Mouse (Mus musculus): ENCODE measurements around the gene Rhobtb1. TPM values are rescaled to one million over a fixed set of nuclear protein-coding genes. Genes with fewer than 3 reads are reported as not detected.

Rhobtb1 gene
- polyA plus RNA-seq, 1 experiment from 2014 or later: 17.5 TPM

DNA sequence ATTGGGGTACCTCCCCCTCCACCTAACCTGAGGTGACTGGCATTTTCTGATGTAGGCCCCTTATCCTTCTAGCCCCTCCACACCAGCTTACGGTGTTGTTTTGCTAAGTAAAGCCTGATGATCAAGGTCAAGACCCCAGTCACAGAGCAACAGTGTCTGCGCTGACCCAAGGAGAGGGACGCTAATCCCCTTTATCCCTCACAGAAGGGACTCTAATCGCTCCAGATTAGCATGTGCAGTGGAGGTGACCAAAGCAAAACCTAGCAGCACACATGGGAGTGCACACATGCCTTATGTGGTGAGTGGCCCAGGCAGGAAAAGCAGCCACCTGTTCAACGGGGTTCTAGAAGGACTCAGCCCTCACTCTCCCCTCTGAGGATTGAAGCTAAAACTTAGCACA lies 123.0 kb downstream of the Rhobtb1 start:
- Histone ChIP-seq H3K4me3 (ENCODE audit: low read depth, low read length) (no peak overlapping the region), H3K4me1 (ENCODE audit: control insufficient read depth, insufficient read depth, low read length) (no peaks in the 10 kb centered on the region), H3K27me3 (ENCODE audit: control insufficient read depth, insufficient read depth, low read length) (no peaks in the 10 kb centered on the region), H3K27ac (replicated peaks; ENCODE audit: low read depth, low read length) (no peak overlapping the region), H3K9ac (replicated peaks; ENCODE audit: low read length) (no peak overlapping the region), H3K36me3 (replicated peaks; ENCODE audit: control insufficient read depth, insufficient read depth, low read depth, low read length) (peaks cover 4% of the 10 kb centered on the region), H3K9me3 (replicated peaks; ENCODE audit: control insufficient read depth, low read length) (no peaks in the 10 kb centered on the region), H3K4me2 (ENCODE audit: low read depth, low read length) (no peak overlapping the region)
- ATAC-seq (replicated peaks; ENCODE audit: insufficient number of reproducible peaks, low FRiP score, low TSS enrichment, low read depth) (0 out of 2 replicates have a peak, but pooled peaks have one; percentile 39), DNase-seq (ENCODE audit: low spot score) (no peak)
- WGBS: 33% methylated on average over 5 of the region's 5 CpGs

DNA sequence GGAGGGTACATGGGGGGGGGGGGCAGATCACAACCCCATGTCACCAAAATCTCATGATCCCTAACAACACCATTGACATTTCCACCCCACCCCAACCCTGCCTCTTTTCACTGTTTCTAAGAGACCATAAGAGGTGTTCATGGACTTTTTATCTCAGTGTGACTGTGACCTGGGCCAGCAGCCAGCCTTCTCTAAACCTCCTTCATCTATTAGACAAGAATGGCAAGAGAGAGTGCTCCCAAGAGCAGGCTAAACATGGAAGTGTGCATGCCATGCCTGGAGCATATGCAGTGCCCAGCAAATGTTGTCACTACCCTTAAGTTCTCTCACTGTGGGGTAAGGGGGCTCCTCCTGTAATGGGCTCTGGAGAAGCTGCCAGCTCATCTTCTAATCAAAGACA lies 123.5 kb downstream of the Rhobtb1 start:
- Histone ChIP-seq H3K4me3 (ENCODE audit: low read depth, low read length) (no peak overlapping the region), H3K36me3 (replicated peaks; ENCODE audit: control insufficient read depth, insufficient read depth, low read depth, low read length) (peaks cover 6% of the 10 kb centered on the region), H3K9ac (replicated peaks; ENCODE audit: low read length) (no peak overlapping the region), H3K27me3 (ENCODE audit: control insufficient read depth, insufficient read depth, low read length) (no peaks in the 10 kb centered on the region), H3K9me3 (replicated peaks; ENCODE audit: control insufficient read depth, low read length) (no peaks in the 10 kb centered on the region), H3K4me1 (ENCODE audit: control insufficient read depth, insufficient read depth, low read length) (no peaks in the 10 kb centered on the region), H3K27ac (replicated peaks; ENCODE audit: low read depth, low read length) (no peak overlapping the region), H3K4me2 (ENCODE audit: low read depth, low read length) (no peak overlapping the region)
- DNase-seq (ENCODE audit: low spot score): no peak
- no peak for ATAC-seq (replicated peaks; ENCODE audit: insufficient number of reproducible peaks, low FRiP score, low TSS enrichment, low read depth)

DNA sequence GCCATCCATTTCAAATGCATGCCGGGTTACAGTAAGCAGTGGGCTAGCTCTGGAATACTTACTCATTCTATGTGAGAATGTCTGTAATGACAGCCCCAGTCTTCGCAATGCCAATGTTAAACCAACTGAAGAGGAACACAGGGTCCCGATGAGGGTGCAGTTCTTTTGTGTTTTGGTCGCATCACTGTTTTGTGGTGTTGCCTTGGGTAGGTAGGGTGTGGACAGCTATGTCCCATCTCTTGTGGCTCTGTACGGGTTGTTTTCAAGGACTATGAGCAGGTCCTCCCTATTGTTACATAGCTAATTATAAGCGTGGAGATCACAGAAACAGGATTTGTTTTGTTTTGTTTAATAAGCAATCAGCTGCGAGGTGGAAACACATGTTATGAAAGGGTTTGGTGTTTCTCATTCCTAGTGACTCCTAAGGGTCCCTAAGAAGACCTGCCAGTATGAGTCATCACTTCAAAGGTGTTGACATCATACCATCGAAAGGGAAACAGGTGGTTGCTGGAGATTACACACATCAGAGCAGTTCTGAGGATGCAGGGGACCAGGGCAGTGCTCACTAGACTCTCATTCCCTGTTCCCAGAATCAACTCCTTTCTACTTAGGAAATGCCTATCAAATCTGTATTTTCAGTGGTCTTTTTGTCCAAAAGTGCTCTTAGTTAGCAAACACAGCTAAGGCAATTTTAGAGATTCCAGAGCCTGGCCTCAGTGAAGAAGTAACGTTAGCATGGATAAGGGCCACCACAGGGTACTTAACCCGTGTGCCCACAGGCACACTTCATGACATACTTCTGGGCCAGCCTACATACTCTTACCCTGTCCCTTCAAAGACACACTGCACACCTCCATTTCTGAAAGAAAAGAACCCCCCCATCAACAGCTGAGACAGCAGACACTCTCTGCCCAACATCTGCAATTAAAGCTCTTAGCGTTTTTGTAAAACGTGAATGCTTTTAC lies 124.9 kb downstream of the Rhobtb1 start:
- ATAC-seq (replicated peaks; ENCODE audit: insufficient number of reproducible peaks, low FRiP score, low TSS enrichment, low read depth) (no peak), DNase-seq (ENCODE audit: low spot score) (no peak)
- peaks cover 2% of the 10 kb centered on the region; the same call in 1 of the 2 replicates for H3K36me3 ChIP-seq (replicated peaks; ENCODE audit: control insufficient read depth, insufficient read depth, low read depth, low read length)
- no peaks in the 10 kb centered on the region for H3K4me1 ChIP-seq (ENCODE audit: control insufficient read depth, insufficient read depth, low read length)
- no peak overlapping the region for H3K4me2 ChIP-seq (ENCODE audit: low read depth, low read length)
- WGBS: 87% methylated on average over 12 of the region's 12 CpGs
- H3K4me3 ChIP-seq (ENCODE audit: low read depth, low read length): no peak overlapping the region
- no peaks in the 10 kb centered on the region for H3K9me3 ChIP-seq (replicated peaks; ENCODE audit: control insufficient read depth, low read length)
- no peak overlapping the region for H3K9ac ChIP-seq (replicated peaks; ENCODE audit: low read length)
- H3K27ac ChIP-seq (replicated peaks; ENCODE audit: low read depth, low read length): no peak overlapping the region
- H3K27me3 ChIP-seq (ENCODE audit: control insufficient read depth, insufficient read depth, low read length): no peaks in the 10 kb centered on the region

DNA sequence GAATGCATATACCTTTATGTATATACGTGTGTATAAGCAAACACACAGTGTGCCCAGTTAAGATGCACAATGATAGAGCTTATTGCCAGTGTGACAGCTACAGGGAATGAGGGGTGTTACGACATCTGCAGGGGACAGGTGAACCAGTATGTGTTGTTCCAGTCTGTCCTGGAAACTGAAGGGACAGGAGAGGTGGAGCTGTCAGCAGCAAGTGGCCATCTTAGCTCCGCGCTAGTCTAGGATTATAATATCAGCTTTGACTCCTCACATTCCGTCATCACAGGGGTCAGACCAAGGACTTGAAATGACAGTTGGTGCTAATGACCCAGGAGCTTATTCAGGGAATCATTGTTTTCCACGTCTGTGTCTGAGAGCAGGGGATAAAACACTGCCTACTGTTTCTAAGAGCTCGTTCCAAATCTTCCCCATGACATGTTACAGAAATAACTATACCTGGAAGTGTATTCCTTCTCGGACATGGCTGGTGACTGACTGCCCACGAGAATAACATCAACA lies 125.7 kb downstream of the Rhobtb1 start:
- no peak overlapping the region for H3K4me3 ChIP-seq (ENCODE audit: low read depth, low read length)
- H3K27me3 ChIP-seq (ENCODE audit: control insufficient read depth, insufficient read depth, low read length): no peaks in the 10 kb centered on the region
- DNase-seq (ENCODE audit: low spot score) (no peak), ATAC-seq (replicated peaks; ENCODE audit: insufficient number of reproducible peaks, low FRiP score, low TSS enrichment, low read depth) (no peak)
- no peaks in the 10 kb centered on the region for H3K9me3 ChIP-seq (replicated peaks; ENCODE audit: control insufficient read depth, low read length)
- peaks cover 2% of the 10 kb centered on the region for H3K36me3 ChIP-seq (replicated peaks; ENCODE audit: control insufficient read depth, insufficient read depth, low read depth, low read length)
- no peak overlapping the region for H3K4me2 ChIP-seq (ENCODE audit: low read depth, low read length)
- no peaks in the 10 kb centered on the region for H3K4me1 ChIP-seq (ENCODE audit: control insufficient read depth, insufficient read depth, low read length)
- 82% methylated on average over 9 of the region's 9 CpGs for WGBS
- no peak overlapping the region for H3K9ac ChIP-seq (replicated peaks; ENCODE audit: low read length)
- no peak overlapping the region for H3K27ac ChIP-seq (replicated peaks; ENCODE audit: low read depth, low read length)

DNA sequence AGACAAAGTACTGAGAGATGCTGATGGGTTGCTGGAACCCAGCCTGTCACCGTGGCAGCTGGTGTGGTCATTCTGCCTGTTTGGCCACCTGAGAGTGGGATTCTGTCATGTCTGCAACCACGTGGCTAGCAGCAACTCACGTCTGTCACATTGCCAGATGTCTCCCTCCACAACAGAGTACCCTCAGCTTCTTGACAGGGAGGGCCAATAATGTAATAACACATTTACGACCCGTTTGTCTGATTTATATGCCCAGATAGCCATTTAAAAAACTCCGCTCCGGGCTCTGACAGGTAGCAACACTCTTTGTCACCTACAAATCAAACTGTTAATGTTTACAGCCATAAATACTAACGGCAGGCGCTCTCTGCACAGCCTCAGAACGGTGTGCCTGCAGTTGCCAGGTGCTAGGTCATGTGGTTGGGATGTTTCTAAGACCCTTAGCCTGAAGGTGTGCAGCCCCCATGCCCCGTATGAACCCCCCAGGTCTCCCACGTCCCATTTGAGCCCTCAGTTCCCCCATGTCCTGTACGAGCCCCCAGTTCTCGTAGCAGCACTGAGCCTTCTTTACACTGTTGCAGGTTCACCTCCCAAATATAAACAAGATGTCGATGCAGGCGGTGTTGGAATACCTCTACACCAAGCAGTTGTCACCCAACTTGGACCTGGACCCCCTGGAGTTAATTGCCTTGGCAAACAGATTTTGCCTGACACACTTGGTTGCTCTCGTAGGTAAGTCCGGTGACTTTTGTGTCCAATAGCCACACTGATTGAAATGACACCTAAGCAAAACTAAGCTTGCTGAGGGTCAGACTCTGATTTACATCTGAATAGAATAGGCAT lies 127.8 kb downstream of the Rhobtb1 start:
- no peak overlapping the region for H3K9ac ChIP-seq (replicated peaks; ENCODE audit: low read length)
- no peak overlapping the region for H3K27ac ChIP-seq (replicated peaks; ENCODE audit: low read depth, low read length)
- no peak for DNase-seq (ENCODE audit: low spot score)
- no peaks in the 10 kb centered on the region for H3K9me3 ChIP-seq (replicated peaks; ENCODE audit: control insufficient read depth, low read length)
- no peak overlapping the region for H3K4me2 ChIP-seq (ENCODE audit: low read depth, low read length)
- H3K36me3 ChIP-seq (replicated peaks; ENCODE audit: control insufficient read depth, insufficient read depth, low read depth, low read length): peaks cover 2% of the 10 kb centered on the region
- 86% methylated on average over 18 of the region's 18 CpGs for WGBS
- no peak for ATAC-seq (replicated peaks; ENCODE audit: insufficient number of reproducible peaks, low FRiP score, low TSS enrichment, low read depth)
- H3K4me3 ChIP-seq (ENCODE audit: low read depth, low read length): no peak overlapping the region
- H3K4me1 ChIP-seq (ENCODE audit: control insufficient read depth, insufficient read depth, low read length): no peaks in the 10 kb centered on the region
- H3K27me3 ChIP-seq (ENCODE audit: control insufficient read depth, insufficient read depth, low read length): no peaks in the 10 kb centered on the region

DNA sequence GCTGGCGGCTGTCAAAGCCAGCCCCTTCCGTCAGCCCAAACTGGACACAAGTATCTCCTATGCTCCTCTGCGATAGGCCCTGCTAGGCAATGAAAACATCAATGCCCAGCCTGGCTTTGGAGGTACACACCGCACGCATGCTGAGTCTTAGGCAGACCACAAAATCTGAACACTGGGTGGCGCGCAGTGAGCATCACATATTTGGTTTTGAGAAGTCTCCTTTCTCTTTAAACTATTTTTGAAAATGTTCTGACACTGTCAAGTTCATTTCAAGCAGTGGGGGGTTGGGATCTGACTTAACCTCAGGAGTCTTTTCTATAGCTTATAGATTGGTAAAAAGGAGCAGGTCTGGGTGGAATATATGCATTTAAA lies 128.4 kb downstream of the Rhobtb1 start:
- Histone ChIP-seq H3K4me2 (ENCODE audit: low read depth, low read length) (no peak overlapping the region), H3K4me3 (ENCODE audit: low read depth, low read length) (no peak overlapping the region), H3K27me3 (ENCODE audit: control insufficient read depth, insufficient read depth, low read length) (no peaks in the 10 kb centered on the region), H3K27ac (replicated peaks; ENCODE audit: low read depth, low read length) (no peak overlapping the region), H3K36me3 (replicated peaks; ENCODE audit: control insufficient read depth, insufficient read depth, low read depth, low read length) (peaks cover 2% of the 10 kb centered on the region), H3K4me1 (ENCODE audit: control insufficient read depth, insufficient read depth, low read length) (no peaks in the 10 kb centered on the region), H3K9me3 (replicated peaks; ENCODE audit: control insufficient read depth, low read length) (no peaks in the 10 kb centered on the region), H3K9ac (replicated peaks; ENCODE audit: low read length) (no peak overlapping the region)
- 82% methylated on average over 7 of the region's 7 CpGs for WGBS
- no peak for DNase-seq (ENCODE audit: low spot score)
- no peak for ATAC-seq (replicated peaks; ENCODE audit: insufficient number of reproducible peaks, low FRiP score, low TSS enrichment, low read depth)

- H3K36me3 ChIP-seq (replicated peaks; ENCODE audit: control insufficient read depth, insufficient read depth, low read depth, low read length): peaks cover 3% of the 10 kb centered on the region
- ATAC-seq (replicated peaks; ENCODE audit: insufficient number of reproducible peaks, low FRiP score, low TSS enrichment, low read depth): no peak
Measured at GRCm38 (mm10) chr10:69286939-69287338, 135.7 kb downstream of the Rhobtb1 start.

More at GRCm38 (mm10) chr10:69286939-69287338, 135.7 kb downstream of the Rhobtb1 start:
- Histone ChIP-seq H3K4me1 (ENCODE audit: control insufficient read depth, insufficient read depth, low read length) (no peaks in the 10 kb centered on the region), H3K4me2 (ENCODE audit: low read depth, low read length) (no peak overlapping the region), H3K27me3 (ENCODE audit: control insufficient read depth, insufficient read depth, low read length) (no peaks in the 10 kb centered on the region), H3K4me3 (ENCODE audit: low read depth, low read length) (no peak overlapping the region), H3K9me3 (replicated peaks; ENCODE audit: control insufficient read depth, low read length) (no peaks in the 10 kb centered on the region), H3K27ac (replicated peaks; ENCODE audit: low read depth, low read length) (no peak overlapping the region), H3K9ac (replicated peaks; ENCODE audit: low read length) (no peak overlapping the region)
- 95% methylated on average over 3 of the region's 3 CpGs for WGBS
- DNase-seq (ENCODE audit: low spot score): no peak
